Mouse (Mus musculus) lung, postnatal 36 days (tissue): ENCODE measurements around the gene Bhlhe23.

Experiments
- DNase-seq: peaks from one replicate; pipeline ENCODE4 v3.0.0; 2022; ENCODE audit warnings: mixed read lengths

Gene Bhlhe23

DNA sequence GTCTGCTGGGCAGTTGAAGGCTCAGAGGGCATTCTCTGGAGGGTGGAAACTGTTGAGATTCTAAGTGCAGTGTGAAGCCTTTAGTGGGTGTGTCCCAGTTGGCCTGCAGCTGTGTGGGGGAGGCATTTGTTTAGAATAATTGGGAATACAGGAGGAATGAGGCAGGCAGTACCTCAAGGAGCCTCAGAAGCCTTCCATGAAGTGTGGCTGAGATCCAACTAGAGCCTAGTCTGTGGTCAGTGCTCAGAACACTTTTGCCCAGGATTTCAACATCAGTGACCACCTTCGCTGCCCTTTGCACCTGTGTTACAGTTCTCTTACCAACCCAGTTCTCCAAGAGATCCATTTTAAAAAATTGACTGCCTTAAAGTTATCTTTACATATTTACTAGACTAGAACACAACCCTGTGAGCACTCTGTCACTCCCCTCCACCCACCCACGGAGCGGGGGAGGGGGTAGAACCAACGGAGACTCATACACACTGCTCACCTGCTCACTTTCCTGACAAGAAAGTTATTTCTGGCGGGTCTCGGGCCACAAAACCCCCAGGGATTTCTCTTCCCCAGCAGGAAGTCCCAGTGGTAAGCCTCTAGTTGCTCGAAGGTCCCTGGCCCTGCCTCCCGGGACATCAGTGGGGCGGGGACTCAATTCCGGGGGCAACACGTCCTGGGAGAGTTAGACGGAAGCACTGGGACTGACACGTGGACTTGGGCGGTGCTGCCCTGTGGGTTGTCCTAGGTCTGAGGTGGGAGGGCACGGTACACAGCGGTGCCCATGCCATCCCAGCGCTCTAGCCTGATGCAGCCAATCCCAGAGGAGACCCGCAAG lies 51.9 kb downstream of the Bhlhe23 start, which contains the start of gene Slc17a9:
Slc17a9 (plus strand) TSS at position 679 of the 829 bp plus-strand sequence.
- DNase-seq: peak; percentile 86
